Comparison of ENCODE assay signal across 9 mouse cellular contexts in the genomic region with DNA sequence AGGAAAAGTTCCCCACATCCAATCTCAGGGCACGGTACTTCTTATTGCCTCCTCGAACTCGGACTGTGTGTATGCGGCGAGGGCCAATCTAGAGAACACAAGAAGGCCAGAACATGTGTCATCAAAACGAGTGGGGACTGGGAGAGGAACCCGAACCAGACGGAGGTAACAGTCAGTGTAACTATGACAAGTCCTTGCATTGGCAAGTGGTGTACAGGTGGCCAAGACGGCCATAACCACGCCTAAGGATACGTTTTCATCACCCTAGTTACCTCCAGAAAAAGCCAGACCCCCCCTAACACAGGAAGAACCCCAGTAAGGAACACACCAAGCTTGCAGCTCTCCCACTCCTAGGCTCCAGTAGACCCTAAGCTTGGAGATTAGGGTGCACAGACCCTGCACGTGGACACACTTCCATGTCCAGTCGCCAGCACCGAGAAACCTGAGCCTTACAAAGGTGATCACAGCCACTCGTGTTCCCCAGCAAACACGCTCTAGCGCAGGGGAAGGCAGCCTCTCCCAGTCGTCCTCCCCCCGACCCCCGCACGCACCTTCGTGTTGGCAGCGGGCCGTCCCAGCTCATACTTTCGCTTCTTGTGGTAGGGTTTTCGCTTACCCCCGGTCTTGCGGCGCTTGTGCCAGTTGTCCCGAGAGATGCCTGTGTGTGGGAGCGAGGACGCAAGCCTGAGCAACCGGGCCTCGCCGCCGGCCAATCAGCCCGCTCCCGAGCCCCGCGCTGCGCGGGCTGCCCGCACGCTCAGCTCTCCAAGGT. TPM values are rescaled to one million over a fixed set of nuclear protein-coding genes. Genes with fewer than 3 reads are reported as not detected.
DNase-seq lines count a peak whose midpoint lies in the region; ATAC-seq and TF ChIP-seq lines count a peak whose summit lies in the region.
"Had no signal": no experiment of that assay in that cellular context is flagged by ENCODE, and none has a peak within 500 bp of the region (broad histone marks: within the 10 kb centered on the region; RNA-seq: fewer than 3 reads in every experiment).

No protein-coding gene starts in this region.

- peak overlapping the region; percentile 97 for H3K4me3 ChIP-seq in heart, embryonic 12.5 days
- peak overlapping the region; percentile 99 for H3K4me3 ChIP-seq in ES-Bruce4 (ENCODE audit: low read depth, low read length)
- H3K4me3 ChIP-seq in erythroblast, embryonic 14.5 days (replicated peaks), result peak overlapping the region; percentile 94
- H3K4me3 ChIP-seq in limb, embryonic 14.5 days (replicated peaks; ENCODE audit: low read length), result peak overlapping the region; percentile 99
- peak overlapping the region; percentile 77 for H3K4me3 ChIP-seq in small intestine, adult 2 months (ENCODE audit: low read depth, low read length)

- DNase-seq in heart, postnatal 10 days, result no peak
- no peak for DNase-seq in limb, embryonic 14.5 days (ENCODE audit: low spot score)
- DNase-seq in left cerebral cortex, postnatal 10 days (ENCODE audit: extremely low spot score in 1 of 2, low spot score in 2 of 2), result no peak
- no peak for DNase-seq in cerebellum, adult 8-10 months

- intact Hi-C loops in heart, postnatal 10 days (cut with DNase I), result no loop called here
- intact Hi-C loops in left cerebral cortex, postnatal 10 days (cut with DNase I), result no loop called here

- no peaks in the 10 kb centered on the region for H3K9me3 ChIP-seq in heart, embryonic 12.5 days (replicated peaks)
- no peaks in the 10 kb centered on the region for H3K9me3 ChIP-seq in ES-Bruce4 (replicated peaks; ENCODE audit: control insufficient read depth, insufficient read depth, low read length, poor library complexity, severe bottlenecking)
- H3K9me3 ChIP-seq in erythroblast, embryonic 14.5 days (ENCODE audit: control insufficient read depth, low read length), result no peaks in the 10 kb centered on the region
- H3K9me3 ChIP-seq in limb, embryonic 14.5 days (ENCODE audit: control insufficient read depth, low read length), result no peaks in the 10 kb centered on the region

- no peak for TF ChIP-seq EP300 in ES-Bruce4 (IDR thresholded peaks at IDR 0.05; ENCODE audit: insufficient read depth, low read depth, low read length)

- peaks cover 26% of the 10 kb centered on the region for H3K4me1 ChIP-seq in heart, embryonic 12.5 days (replicated peaks)
- no peaks in the 10 kb centered on the region for H3K4me1 ChIP-seq in ES-Bruce4 (ENCODE audit: control insufficient read depth, insufficient read depth, low read length)
- H3K4me1 ChIP-seq in erythroblast, embryonic 14.5 days (ENCODE audit: control insufficient read depth), result peaks cover 41% of the 10 kb centered on the region
- 0 out of 2 replicates have a peak, but pooled peaks cover 4% of the 10 kb centered on the region for H3K4me1 ChIP-seq in limb, embryonic 14.5 days (ENCODE audit: control insufficient read depth, insufficient read depth, low read length)
- no peaks in the 10 kb centered on the region for H3K4me1 ChIP-seq in small intestine, adult 2 months (ENCODE audit: control insufficient read depth, insufficient read depth, insufficient read length, low read length)

- TF ChIP-seq CTCF in ES-Bruce4 (IDR thresholded peaks at IDR 0.05; ENCODE audit: low read depth, low read length), result no peak
- no peak for TF ChIP-seq CTCF in small intestine, adult 2 months (IDR thresholded peaks at IDR 0.05; ENCODE audit: extremely low read depth, insufficient read length, insufficient replicate concordance, low read depth, low read length)

- no peak for TF ChIP-seq POLR2A in ES-Bruce4 (IDR thresholded peaks at IDR 0.05; ENCODE audit: insufficient read depth, low read length)
- no peak for TF ChIP-seq POLR2A in limb, embryonic 14.5 days (IDR thresholded peaks at IDR 0.05; ENCODE audit: borderline replicate concordance, extremely low read depth, insufficient read depth, insufficient read length)
- no peak for TF ChIP-seq POLR2A in small intestine, adult 2 months (IDR thresholded peaks at IDR 0.05; ENCODE audit: low read depth, low read length)

- ATAC-seq in heart, embryonic 12.5 days (ENCODE audit: insufficient number of reproducible peaks, low FRiP score), result no peak
- no peak for ATAC-seq in limb, embryonic 14.5 days (ENCODE audit: low FRiP score, low read depth)

- H3K36me3 ChIP-seq in heart, embryonic 12.5 days, result peaks cover 57% of the 10 kb centered on the region
- peaks cover 52% of the 10 kb centered on the region for H3K36me3 ChIP-seq in ES-Bruce4 (ENCODE audit: control insufficient read depth, insufficient read depth, low read length, poor library complexity, severe bottlenecking)
- peaks cover 71% of the 10 kb centered on the region for H3K36me3 ChIP-seq in erythroblast, embryonic 14.5 days (ENCODE audit: control insufficient read depth)
- H3K36me3 ChIP-seq in limb, embryonic 14.5 days (ENCODE audit: control insufficient read depth, insufficient read depth, low read length), result peaks cover 55% of the 10 kb centered on the region
- peaks cover 42% of the 10 kb centered on the region for H3K36me3 ChIP-seq in small intestine, adult 2 months (ENCODE audit: control insufficient read depth, insufficient read depth, low read length)

- peak overlapping the region; percentile 92 for H3K27ac ChIP-seq in heart, embryonic 12.5 days (ENCODE audit: poor library complexity, severe bottlenecking)
- H3K27ac ChIP-seq in ES-Bruce4 (ENCODE audit: insufficient read depth, low read length), result peak overlapping the region; percentile 86
- H3K27ac ChIP-seq in limb, embryonic 14.5 days (replicated peaks; ENCODE audit: low read depth, low read length), result peak overlapping the region; percentile 96
- peak overlapping the region; percentile 55 for H3K27ac ChIP-seq in small intestine, adult 2 months (ENCODE audit: insufficient read depth, low read depth, low read length)

- peak overlapping the region; percentile 100 for H3K9ac ChIP-seq in heart, embryonic 12.5 days
- peak overlapping the region; percentile 96 for H3K9ac ChIP-seq in ES-Bruce4 (ENCODE audit: low read depth, poor library complexity, severe bottlenecking)
- H3K9ac ChIP-seq in limb, embryonic 14.5 days (ENCODE audit: low read depth, low read length, severe bottlenecking), result peak overlapping the region; percentile 98

- H3K27me3 ChIP-seq in heart, embryonic 12.5 days (replicated peaks), result no peaks in the 10 kb centered on the region
- H3K27me3 ChIP-seq in ES-Bruce4 (ENCODE audit: control insufficient read depth, insufficient read depth, low read length, poor library complexity, severe bottlenecking), result no peaks in the 10 kb centered on the region
- H3K27me3 ChIP-seq in erythroblast, embryonic 14.5 days (ENCODE audit: control insufficient read depth), result no peaks in the 10 kb centered on the region
- H3K27me3 ChIP-seq in limb, embryonic 14.5 days (ENCODE audit: control insufficient read depth, insufficient read depth, low read length), result no peaks in the 10 kb centered on the region
- H3K27me3 ChIP-seq in small intestine, adult 2 months (ENCODE audit: control insufficient read depth, insufficient read depth, low read length), result no peaks in the 10 kb centered on the region

- H3K4me2 ChIP-seq in heart, embryonic 12.5 days, result peak overlapping the region; percentile 81
- H3K4me2 ChIP-seq in limb, embryonic 14.5 days (replicated peaks; ENCODE audit: low read depth, low read length, severe bottlenecking), result peak overlapping the region; percentile 93

- WGBS in heart, embryonic 12.5 days, result 2% methylated on average over 44 of the region's 44 CpGs
- WGBS in limb, embryonic 14.5 days, result 1% methylated on average over 41 of the region's 44 CpGs
- WGBS in small intestine, adult 2 months, result under 1% methylated on average over 44 of the region's 44 CpGs

RNA-seq across cellular contexts. Expression of a gene that starts 0.8 kb away (rescaled TPM):
- 612 and 621 TPM in 2 replicates for polyA plus RNA-seq in heart, embryonic 12.5 days (2016; fragmentation: Nextera tagmentation; extraction: Ambion mirVana)
- total RNA-seq in heart, postnatal 10 days (2021), result 100 to 1,000 TPM; 803 to 807 TPM
- 2,253 and 2,515 TPM in 2 replicates for polyA plus RNA-seq in ES-Bruce4 (2011; ENCODE audit: insufficient read depth, insufficient read length, low read depth, missing spikeins)
- polyA plus RNA-seq in erythroblast, embryonic 14.5 days (2012), result 190 and 246 TPM in 2 replicates
- 1,144 and 1,706 TPM in 2 replicates for polyA plus RNA-seq in limb, embryonic 14.5 days (2012; rRNA removed)
- 1,276 and 1,329 TPM in 2 replicates for polyA plus RNA-seq in limb, embryonic 14.5 days (2014; fragmentation: Nextera tagmentation; extraction: Ambion mirVana)
- 205 and 258 TPM in 2 replicates for polyA plus RNA-seq in small intestine, adult 2 months (2012; rRNA removed)
- 100 to 1,000 TPM; 554 to 567 TPM for total RNA-seq in left cerebral cortex, postnatal 10 days (2021)

RNA-seq across cellular contexts. Expression of a gene that starts 21.4 kb away (rescaled TPM):
- 2.6 TPM in 2 replicates for polyA plus RNA-seq in heart, embryonic 12.5 days (2016; fragmentation: Nextera tagmentation; extraction: Ambion mirVana)
- 1 to 10 TPM; 3.7 to 4.3 TPM for total RNA-seq in heart, postnatal 10 days (2021)
- polyA plus RNA-seq in ES-Bruce4 (2011; ENCODE audit: insufficient read depth, insufficient read length, low read depth, missing spikeins), result 12.1 and 12.5 TPM in 2 replicates
- polyA plus RNA-seq in erythroblast, embryonic 14.5 days (2012), result 0.19 and 0.21 TPM in 2 replicates
- 7.3 and 8.9 TPM in 2 replicates for polyA plus RNA-seq in limb, embryonic 14.5 days (2012; rRNA removed)
- polyA plus RNA-seq in limb, embryonic 14.5 days (2014; fragmentation: Nextera tagmentation; extraction: Ambion mirVana), result 4.7 and 5.8 TPM in 2 replicates
- 23.5 and 23.9 TPM in 2 replicates for polyA plus RNA-seq in small intestine, adult 2 months (2012; rRNA removed)
- total RNA-seq in left cerebral cortex, postnatal 10 days (2021), result 10 to 100 TPM; 17.7 to 19.9 TPM

RNA-seq across cellular contexts. Expression of a gene that starts 27.2 kb away (rescaled TPM):
- 51.8 and 53.4 TPM in 2 replicates for polyA plus RNA-seq in heart, embryonic 12.5 days (2016; fragmentation: Nextera tagmentation; extraction: Ambion mirVana)
- 1 to 10 TPM; 5.2 to 8.0 TPM for total RNA-seq in heart, postnatal 10 days (2021)
- polyA plus RNA-seq in ES-Bruce4 (2011; ENCODE audit: insufficient read depth, insufficient read length, low read depth, missing spikeins), result 109 and 112 TPM in 2 replicates
- 1.6 and 2.0 TPM in 2 replicates for polyA plus RNA-seq in erythroblast, embryonic 14.5 days (2012)
- polyA plus RNA-seq in limb, embryonic 14.5 days (2012; rRNA removed), result 30.4 and 36.9 TPM in 2 replicates
- polyA plus RNA-seq in limb, embryonic 14.5 days (2014; fragmentation: Nextera tagmentation; extraction: Ambion mirVana), result 43.3 and 50.9 TPM in 2 replicates
- polyA plus RNA-seq in small intestine, adult 2 months (2012; rRNA removed), result 0.81 and 2.8 TPM in 2 replicates
- total RNA-seq in left cerebral cortex, postnatal 10 days (2021), result 1 to 10 TPM; 1.1 to 2.2 TPM

RNA-seq across cellular contexts. Expression of a gene that starts 28.6 kb away (rescaled TPM):
- not detected in 2 replicates for polyA plus RNA-seq in heart, embryonic 12.5 days (2016; fragmentation: Nextera tagmentation; extraction: Ambion mirVana)
- total RNA-seq in heart, postnatal 10 days (2021), result under 1 TPM in 1 of 2 experiments, not detected in 1; 0.31 TPM
- not detected in 2 replicates for polyA plus RNA-seq in ES-Bruce4 (2011; ENCODE audit: insufficient read depth, insufficient read length, low read depth, missing spikeins)
- not detected in 2 replicates for polyA plus RNA-seq in erythroblast, embryonic 14.5 days (2012)
- 0.10 and 0.14 TPM in 2 replicates for polyA plus RNA-seq in limb, embryonic 14.5 days (2012; rRNA removed)
- not detected in 2 replicates for polyA plus RNA-seq in limb, embryonic 14.5 days (2014; fragmentation: Nextera tagmentation; extraction: Ambion mirVana)
- 0.33 and 0.62 TPM in 2 replicates for polyA plus RNA-seq in small intestine, adult 2 months (2012; rRNA removed)
- total RNA-seq in left cerebral cortex, postnatal 10 days (2021), result under 1 TPM in 1 of 2 experiments, not detected in 1; 0.47 TPM
- total RNA-seq: neutrophil, adult 5-6 weeks had no signal

RNA-seq across cellular contexts. Expression of a gene that starts 29.7 kb away (rescaled TPM):
- polyA plus RNA-seq in heart, embryonic 12.5 days (2016; fragmentation: Nextera tagmentation; extraction: Ambion mirVana), result 3.3 and 3.5 TPM in 2 replicates
- total RNA-seq in heart, postnatal 10 days (2021), result 1 to 10 TPM; 5.1 to 6.4 TPM
- polyA plus RNA-seq in ES-Bruce4 (2011; ENCODE audit: insufficient read depth, insufficient read length, low read depth, missing spikeins), result 60.9 and 65.8 TPM in 2 replicates
- 0.12 and 0.28 TPM in 2 replicates for polyA plus RNA-seq in erythroblast, embryonic 14.5 days (2012)
- polyA plus RNA-seq in limb, embryonic 14.5 days (2012; rRNA removed), result 16.0 and 23.0 TPM in 2 replicates
- 5.0 and 6.2 TPM in 2 replicates for polyA plus RNA-seq in limb, embryonic 14.5 days (2014; fragmentation: Nextera tagmentation; extraction: Ambion mirVana)
- 3.8 and 4.5 TPM in 2 replicates for polyA plus RNA-seq in small intestine, adult 2 months (2012; rRNA removed)
- total RNA-seq in left cerebral cortex, postnatal 10 days (2021), result 10 to 100 TPM; 11.9 to 12.0 TPM
